Mouse (Mus musculus) liver, embryonic 14.5 days (tissue): ENCODE results near the gene Ccer2. TPM values are rescaled to one million over a fixed set of nuclear protein-coding genes. Genes with fewer than 3 reads are reported as not detected.

Source experiments
- ATAC-seq: fragments of 200-750 bp; cut with Nextera tagmentation; 2 replicates; pipeline ENCODE4 v1.8.0; 2017; ENCODE audit warnings: moderate number of reproducible peaks, mild to moderate bottlenecking, moderate library complexity; ENCODE audit not compliant: insufficient read depth
- DNase-seq, 3 experiments: peaks; one replicate each; pipeline ENCODE4 v3.0.0-alpha.2; 2012 to 2013; ENCODE audit warnings: low read depth in 3 of 3, low spot score in 3 of 3
- H3K27ac ChIP-seq: fragments of 300-500 bp; sonication (generic); 2 replicates; pipeline ENCODE4 v1.5.1; 2014; ENCODE audit warnings: moderate library complexity, mild to moderate bottlenecking, control low read depth, inconsistent platforms
- H3K27me3 ChIP-seq: fragments of 300-500 bp; sonication (generic); 2 replicates; pipeline ENCODE4 v1.6.1; 2014; ENCODE audit warnings: mild to moderate bottlenecking, low read length, moderate library complexity; ENCODE audit not compliant: control insufficient read depth, insufficient read depth
- H3K36me3 ChIP-seq: fragments of 300-500 bp; sonication (generic); replicated peaks from 2 replicates; pipeline ENCODE4 v1.6.1; 2014; ENCODE audit warnings: low read depth; ENCODE audit not compliant: control insufficient read depth, insufficient read depth
- H3K4me1 ChIP-seq, 2 experiments: fragments of 200-500 bp in 1 of 2; fragments of 300-500 bp in 1 of 2; sonication (generic) in 1 of 2; replicated peaks; 2 replicates each; pipeline ENCODE4 v1.6.1; 2012 to 2014; ENCODE audit warnings: antibody characterized with exemption in 1 of 2, inconsistent platforms in 1 of 2, low read length in 1 of 2; ENCODE audit not compliant: control insufficient read depth in 2 of 2, insufficient read depth in 2 of 2
- H3K4me2 ChIP-seq: fragments of 300-500 bp; sonication (generic); 2 replicates; pipeline ENCODE4 v1.6.1; 2014; ENCODE audit warnings: low read depth, mild to moderate bottlenecking, control low read depth, moderate library complexity
- H3K4me3 ChIP-seq, 2 experiments: fragments of 200-500 bp in 1 of 2; fragments of 300-500 bp in 1 of 2; sonication (generic) in 1 of 2; 2 replicates each; pipeline ENCODE4 v1.5.1; 2012 to 2014; ENCODE audit warnings: low read depth in 2 of 2, low read length in 2 of 2, mild to moderate bottlenecking in 2 of 2, control low read depth in 1 of 2, inconsistent platforms in 1 of 2, moderate library complexity in 1 of 2; ENCODE audit not compliant: insufficient read depth in 1 of 2
- H3K9ac ChIP-seq: fragments of 300-500 bp; sonication (generic); replicated peaks from 2 replicates; pipeline ENCODE4 v1.6.1; 2014; ENCODE audit warnings: mild to moderate bottlenecking, control low read depth, moderate library complexity
- H3K9me3 ChIP-seq: fragments of 300-500 bp; sonication (generic); 2 replicates; pipeline ENCODE4 v1.6.1; 2016; ENCODE audit warnings: low read length, mixed read lengths; ENCODE audit not compliant: control insufficient read depth
- CTCF ChIP-seq: IDR thresholded peaks from 2 replicates; pipeline ENCODE4 v1.5.1; 2016; ENCODE audit warnings: antibody characterized with exemption, low read depth, control low read depth
- EP300 ChIP-seq: IDR thresholded peaks from 2 replicates; pipeline ENCODE4 v1.6.1; 2016; ENCODE audit warnings: antibody characterized with exemption, low read depth
- WGBS: fragments of 180-500 bp; shearing (Covaris S2); extraction: QIAGEN DNeasy Blood & Tissue Kit; methylation state at CpG from one replicate; pipeline ENCODE4 v1.1.7; 2014; ENCODE audit not compliant: insufficient replicate concordance; 5-methylcytosine and 5-hydroxymethylcytosine counted together
- polyA plus RNA-seq, 2 experiments: library from polyadenylated mRNA; depleted of rRNA in 1 of 2; stranded (reverse) in 1 of 2; unstranded in 1 of 2; fragments of >200 nt; fragmentation: Nextera tagmentation in 1 of 2; extraction: Ambion mirVana in 1 of 2; gene quantifications; 2 replicates each; pipeline versions ENCODE4 v1.2.1 to v1.2.3; 2012 to 2014

Ccer2 gene
- polyA plus RNA-seq, 2 experiments = not detected

GRCm38 (mm10) chr7:28806869-28807268 is 50.9 kb downstream of the Ccer2 start:
- TF ChIP-seq EP300 (no peak), CTCF (peak; percentile 43)

GRCm38 (mm10) chr7:28807641-28808220 is 51.8 kb downstream of the Ccer2 start:
- DNase-seq (no peak), ATAC-seq (no peak)
- peak overlapping the region; percentile 76 for H3K9ac ChIP-seq
- peaks cover 26 to 32% of the 10 kb centered on the region in 2 experiments for H3K4me1 ChIP-seq
- H3K4me2 ChIP-seq = peak overlapping the region; percentile 96
- H3K4me3 ChIP-seq = peak overlapping the region in 1 of 2 experiments; percentile 67; a peak in 2 of 4 replicates
- peak overlapping the region; percentile 80 for H3K27ac ChIP-seq
- TF ChIP-seq CTCF = no peak
- TF ChIP-seq EP300 = no peak
- H3K9me3 ChIP-seq = no peaks in the 10 kb centered on the region
- H3K27me3 ChIP-seq = no peaks in the 10 kb centered on the region
- 53% methylated on average over 6 of the region's 8 CpGs for WGBS
- H3K36me3 ChIP-seq = peaks cover 9% of the 10 kb centered on the region

More at GRCm38 (mm10) chr7:28806869-28807268, 50.9 kb downstream of the Ccer2 start:
- H3K4me3 ChIP-seq = no peak overlapping the region
- peaks cover under 1% of the 10 kb centered on the region for H3K36me3 ChIP-seq
- DNase-seq (no peak), ATAC-seq (no peak)
- H3K4me2 ChIP-seq = no peak overlapping the region
- H3K9ac ChIP-seq = no peak overlapping the region
- H3K27ac ChIP-seq = no peak overlapping the region
- WGBS = 56% methylated on average over 4 of the region's 4 CpGs
- H3K9me3 ChIP-seq = no peaks in the 10 kb centered on the region
- no peaks in the 10 kb centered on the region for H3K27me3 ChIP-seq
- H3K4me1 ChIP-seq = peaks cover 26 to 33% of the 10 kb centered on the region in 2 experiments

GRCm38 (mm10) chr7:28808221-28808941 is 52.4 kb downstream of the Ccer2 start, which contains the start of gene Hnrnpl:
Gene Hnrnpl (plus strand): TSS chr7:28808541.
- ATAC-seq (no peak), DNase-seq (no peak)
- peaks cover 16% of the 10 kb centered on the region for H3K36me3 ChIP-seq
- H3K4me1 ChIP-seq = peaks cover 25 to 33% of the 10 kb centered on the region in 2 experiments
- H3K9me3 ChIP-seq = no peaks in the 10 kb centered on the region
- no peaks in the 10 kb centered on the region for H3K27me3 ChIP-seq
- peak within 1 kb of the TSS; percentile 76 for H3K9ac ChIP-seq
- peak within 1 kb of the TSS; percentile 67 to 77 for H3K4me3 ChIP-seq
- peak within 1 kb of the TSS; percentile 96 for H3K4me2 ChIP-seq
- no peak for TF ChIP-seq EP300
- TF ChIP-seq CTCF = no peak
- WGBS = 3% methylated on average over 35 of the region's 35 CpGs
- H3K27ac ChIP-seq = peak within 1 kb of the TSS; percentile 80

Other genes starting within 250 kb of the Ccer2 start
- not detected in 2 replicates for gene Ifnl2, start 245.7 kb upstream of the Ccer2 start, polyA plus RNA-seq (2012; rRNA removed)
- gene Ifnl2, start 245.7 kb upstream of the Ccer2 start, polyA plus RNA-seq (2014; fragmentation: Nextera tagmentation; extraction: Ambion mirVana) = not detected in 2 replicates
- not detected in 2 replicates for gene Ifnl3, start 233.3 kb upstream of the Ccer2 start, polyA plus RNA-seq (2012; rRNA removed)
- not detected in 2 replicates for gene Ifnl3, start 233.3 kb upstream of the Ccer2 start, polyA plus RNA-seq (2014; fragmentation: Nextera tagmentation; extraction: Ambion mirVana)
- not detected in 2 replicates for gene Sycn, start 215.3 kb upstream of the Ccer2 start, polyA plus RNA-seq (2012; rRNA removed)
- gene Sycn, start 215.3 kb upstream of the Ccer2 start, polyA plus RNA-seq (2014; fragmentation: Nextera tagmentation; extraction: Ambion mirVana) = not detected in 2 replicates
- gene Nccrp1, start 208.9 kb upstream of the Ccer2 start, polyA plus RNA-seq (2012; rRNA removed) = 0.05 TPM in 1 of 2 replicates, not detected in the other
- gene Nccrp1, start 208.9 kb upstream of the Ccer2 start, polyA plus RNA-seq (2014; fragmentation: Nextera tagmentation; extraction: Ambion mirVana) = not detected in 2 replicates
- gene Samd4b, start 158.0 kb upstream of the Ccer2 start, polyA plus RNA-seq (2012; rRNA removed) = 12.0 and 14.2 TPM in 2 replicates
- gene Samd4b, start 158.0 kb upstream of the Ccer2 start, polyA plus RNA-seq (2014; fragmentation: Nextera tagmentation; extraction: Ambion mirVana) = 4.5 and 5.9 TPM in 2 replicates
- 11.5 and 12.3 TPM in 2 replicates for gene Pak4, start 158.0 kb upstream of the Ccer2 start, polyA plus RNA-seq (2012; rRNA removed)
- gene Pak4, start 158.0 kb upstream of the Ccer2 start, polyA plus RNA-seq (2014; fragmentation: Nextera tagmentation; extraction: Ambion mirVana) = 8.5 and 8.6 TPM in 2 replicates
- not detected in 2 replicates for gene Acp7, start 124.8 kb upstream of the Ccer2 start, polyA plus RNA-seq (2012; rRNA removed)
- not detected in 2 replicates for gene Acp7, start 124.8 kb upstream of the Ccer2 start, polyA plus RNA-seq (2014; fragmentation: Nextera tagmentation; extraction: Ambion mirVana)
- 0.37 and 0.55 TPM in 2 replicates for gene Fbxo27, start 63.3 kb upstream of the Ccer2 start, polyA plus RNA-seq (2012; rRNA removed)
- gene Fbxo27, start 63.3 kb upstream of the Ccer2 start, polyA plus RNA-seq (2014; fragmentation: Nextera tagmentation; extraction: Ambion mirVana) = 0.09 and 0.15 TPM in 2 replicates
- gene Fbxo17, start 39.4 kb upstream of the Ccer2 start, polyA plus RNA-seq (2012; rRNA removed) = 0.68 and 0.76 TPM in 2 replicates
- gene Fbxo17, start 39.4 kb upstream of the Ccer2 start, polyA plus RNA-seq (2014; fragmentation: Nextera tagmentation; extraction: Ambion mirVana) = 0.61 and 0.93 TPM in 2 replicates
- 46.2 and 50.2 TPM in 2 replicates for gene Mrps12, start 14.4 kb upstream of the Ccer2 start, polyA plus RNA-seq (2012; rRNA removed)
- 82.5 and 91.0 TPM in 2 replicates for gene Mrps12, start 14.4 kb upstream of the Ccer2 start, polyA plus RNA-seq (2014; fragmentation: Nextera tagmentation; extraction: Ambion mirVana)
- 11.4 and 12.7 TPM in 2 replicates for gene Sars2, start 14.2 kb upstream of the Ccer2 start, polyA plus RNA-seq (2012; rRNA removed)
- gene Sars2, start 14.2 kb upstream of the Ccer2 start, polyA plus RNA-seq (2014; fragmentation: Nextera tagmentation; extraction: Ambion mirVana) = 9.3 and 11.3 TPM in 2 replicates
- 18.5 and 18.7 TPM in 2 replicates for gene Sirt2, start 10.6 kb downstream of the Ccer2 start, polyA plus RNA-seq (2012; rRNA removed)
- gene Sirt2, start 10.6 kb downstream of the Ccer2 start, polyA plus RNA-seq (2014; fragmentation: Nextera tagmentation; extraction: Ambion mirVana) = 21.3 and 24.2 TPM in 2 replicates
- 15.0 and 19.7 TPM in 2 replicates for gene Nfkbib, start 11.3 kb downstream of the Ccer2 start, polyA plus RNA-seq (2012; rRNA removed)
- 27.0 and 29.6 TPM in 2 replicates for gene Nfkbib, start 11.3 kb downstream of the Ccer2 start, polyA plus RNA-seq (2014; fragmentation: Nextera tagmentation; extraction: Ambion mirVana)
- gene Rinl, start 32.8 kb downstream of the Ccer2 start, polyA plus RNA-seq (2012; rRNA removed) = 4.3 and 4.7 TPM in 2 replicates
- gene Rinl, start 32.8 kb downstream of the Ccer2 start, polyA plus RNA-seq (2014; fragmentation: Nextera tagmentation; extraction: Ambion mirVana) = 4.0 and 4.8 TPM in 2 replicates
- gene Hnrnpl, start 52.4 kb downstream of the Ccer2 start, polyA plus RNA-seq (2012; rRNA removed) = 110 and 138 TPM in 2 replicates
- 83.1 and 91.3 TPM in 2 replicates for gene Hnrnpl, start 52.4 kb downstream of the Ccer2 start, polyA plus RNA-seq (2014; fragmentation: Nextera tagmentation; extraction: Ambion mirVana)
- gene Ech1, start 69.0 kb downstream of the Ccer2 start, polyA plus RNA-seq (2012; rRNA removed) = 62.4 and 62.7 TPM in 2 replicates
- 92.5 and 97.4 TPM in 2 replicates for gene Ech1, start 69.0 kb downstream of the Ccer2 start, polyA plus RNA-seq (2014; fragmentation: Nextera tagmentation; extraction: Ambion mirVana)
- 2.3 and 3.3 TPM in 2 replicates for gene Lgals4, start 77.7 kb downstream of the Ccer2 start, polyA plus RNA-seq (2012; rRNA removed)
- gene Lgals4, start 77.7 kb downstream of the Ccer2 start, polyA plus RNA-seq (2014; fragmentation: Nextera tagmentation; extraction: Ambion mirVana) = 0.98 and 1.1 TPM in 2 replicates
- 0.09 and 0.42 TPM in 2 replicates for gene Lgals7, start 107.7 kb downstream of the Ccer2 start, polyA plus RNA-seq (2012; rRNA removed)
- 0.40 TPM in 1 of 2 replicates, not detected in the other for gene Lgals7, start 107.7 kb downstream of the Ccer2 start, polyA plus RNA-seq (2014; fragmentation: Nextera tagmentation; extraction: Ambion mirVana)
- gene Capn12, start 125.2 kb downstream of the Ccer2 start, polyA plus RNA-seq (2012; rRNA removed) = 0.01 and 0.02 TPM in 2 replicates
- 0.15 and 0.19 TPM in 2 replicates for gene Capn12, start 125.2 kb downstream of the Ccer2 start, polyA plus RNA-seq (2014; fragmentation: Nextera tagmentation; extraction: Ambion mirVana)
- 80.4 and 86.2 TPM in 2 replicates for gene Actn4, start 206.2 kb downstream of the Ccer2 start, polyA plus RNA-seq (2012; rRNA removed)
- 94.5 and 105 TPM in 2 replicates for gene Actn4, start 206.2 kb downstream of the Ccer2 start, polyA plus RNA-seq (2014; fragmentation: Nextera tagmentation; extraction: Ambion mirVana)
- gene Eif3k, start 225.7 kb downstream of the Ccer2 start, polyA plus RNA-seq (2012; rRNA removed) = 281 and 283 TPM in 2 replicates
- 283 and 288 TPM in 2 replicates for gene Eif3k, start 225.7 kb downstream of the Ccer2 start, polyA plus RNA-seq (2014; fragmentation: Nextera tagmentation; extraction: Ambion mirVana)
- gene Map4k1, start 225.9 kb downstream of the Ccer2 start, polyA plus RNA-seq (2012; rRNA removed) = 16.7 and 17.3 TPM in 2 replicates
- 24.9 and 27.4 TPM in 2 replicates for gene Map4k1, start 225.9 kb downstream of the Ccer2 start, polyA plus RNA-seq (2014; fragmentation: Nextera tagmentation; extraction: Ambion mirVana)